Mouse (Mus musculus) neural tube, embryonic 14.5 days (tissue): ENCODE measurements around the gene Tmem104. TPM values are rescaled to one million over a fixed set of nuclear protein-coding genes. Genes with fewer than 3 reads are reported as not detected.

Source experiments
- ATAC-seq: fragments of 200-750 bp; cut with Nextera tagmentation; 2 replicates; pipeline ENCODE4 v1.8.0; 2017; ENCODE audit warnings: low read depth, mild to moderate bottlenecking, moderate TSS enrichment, moderate library complexity
- H3K27ac ChIP-seq: fragments of 300-500 bp; sonication (generic); 2 replicates; pipeline ENCODE4 v1.5.1; 2014; ENCODE audit warnings: low read depth, mild to moderate bottlenecking, control low read depth, low read length, moderate library complexity, mixed read lengths
- H3K27me3 ChIP-seq: fragments of 300-500 bp; sonication (generic); 2 replicates; pipeline ENCODE4 v1.6.1; 2014; ENCODE audit warnings: low read length; ENCODE audit not compliant: control insufficient read depth, insufficient read depth
- H3K36me3 ChIP-seq: fragments of 300-500 bp; sonication (generic); 2 replicates; pipeline ENCODE4 v1.6.1; 2014; ENCODE audit warnings: low read length, mixed read lengths; ENCODE audit not compliant: control insufficient read depth, insufficient read depth
- H3K4me1 ChIP-seq: fragments of 300-500 bp; sonication (generic); 2 replicates; pipeline ENCODE4 v1.6.1; 2014; ENCODE audit warnings: low read length; ENCODE audit not compliant: control insufficient read depth, insufficient read depth
- H3K4me2 ChIP-seq: fragments of 300-500 bp; sonication (generic); 2 replicates; pipeline ENCODE4 v1.6.1; 2014; ENCODE audit warnings: mild to moderate bottlenecking, low read depth, low read length, control low read depth
- H3K4me3 ChIP-seq: fragments of 300-500 bp; sonication (generic); 2 replicates; pipeline ENCODE4 v1.5.1; 2014; ENCODE audit warnings: low read depth, low read length, control low read depth, mixed read lengths
- H3K9ac ChIP-seq: fragments of 300-500 bp; sonication (generic); replicated peaks from 2 replicates; pipeline ENCODE4 v1.6.1; 2014; ENCODE audit warnings: low read depth, mild to moderate bottlenecking, control low read depth, low read length, mixed read lengths
- H3K9me3 ChIP-seq: fragments of 300-500 bp; sonication (generic); 2 replicates; pipeline ENCODE4 v1.6.1; 2016; ENCODE audit warnings: low read length; ENCODE audit not compliant: control insufficient read depth
- WGBS: fragments of 180-500 bp; shearing (Covaris S2); extraction: QIAGEN DNeasy Blood & Tissue Kit; methylation state at CpG from one replicate; pipeline ENCODE4 v1.1.7; 2014; 5-methylcytosine and 5-hydroxymethylcytosine counted together
- polyA plus RNA-seq: library from polyadenylated mRNA; unstranded; fragments of >200 nt; fragmentation: Nextera tagmentation; extraction: Ambion mirVana; gene quantifications from 2 replicates; pipeline ENCODE4 v1.2.1, GENCODE M21; 2014

Gene Tmem104
- polyA plus RNA-seq, 1 experiment from 2014 or later: 8.9 TPM

DNA sequence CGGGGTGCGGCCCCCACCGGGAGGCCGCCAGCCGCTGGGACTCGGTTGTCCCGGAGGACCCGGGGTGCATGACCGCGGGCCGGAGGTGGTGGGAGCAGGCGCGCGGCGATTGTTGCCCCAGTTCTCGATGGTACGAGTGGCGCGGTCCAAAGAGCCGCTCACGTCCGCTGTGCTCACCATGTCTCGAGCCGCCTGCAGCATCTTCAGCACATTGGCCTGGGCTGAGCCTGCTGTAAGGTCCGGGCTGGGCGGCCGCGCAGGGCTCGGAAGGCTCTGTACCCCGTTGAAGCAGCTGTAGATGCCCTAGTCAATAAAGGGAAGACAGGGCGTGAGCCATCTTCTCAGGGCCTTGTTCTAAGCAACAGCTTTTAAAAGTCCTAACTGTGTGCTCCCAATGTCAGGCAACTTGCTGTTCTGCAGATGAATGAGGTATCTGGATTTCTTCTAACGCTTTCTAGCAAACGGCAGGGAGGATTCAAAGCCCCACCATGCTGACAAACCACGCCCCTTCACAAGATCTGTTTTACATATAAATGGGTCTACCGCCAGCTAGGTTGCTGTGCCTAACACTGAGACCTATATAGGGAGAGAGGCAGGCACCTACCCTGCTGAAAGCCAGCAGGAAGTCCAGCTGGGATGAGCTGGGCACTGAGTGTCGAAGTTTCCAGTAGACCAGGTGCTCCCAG lies 63.3 kb downstream of the Tmem104 start:
- Histone ChIP-seq H3K27ac (no peak overlapping the region), H3K4me3 (peak overlapping the region; percentile 40), H3K9ac (peak overlapping the region; percentile 48), H3K27me3 (peaks cover 33% of the 10 kb centered on the region), H3K4me2 (peak overlapping the region; percentile 89), H3K9me3 (no peaks in the 10 kb centered on the region), H3K4me1 (peaks cover 12% of the 10 kb centered on the region; the same call in 1 of the 2 replicates), H3K36me3 (no peaks in the 10 kb centered on the region)
- no peak for ATAC-seq
- 1% methylated on average over 36 of the region's 36 CpGs for WGBS

DNA sequence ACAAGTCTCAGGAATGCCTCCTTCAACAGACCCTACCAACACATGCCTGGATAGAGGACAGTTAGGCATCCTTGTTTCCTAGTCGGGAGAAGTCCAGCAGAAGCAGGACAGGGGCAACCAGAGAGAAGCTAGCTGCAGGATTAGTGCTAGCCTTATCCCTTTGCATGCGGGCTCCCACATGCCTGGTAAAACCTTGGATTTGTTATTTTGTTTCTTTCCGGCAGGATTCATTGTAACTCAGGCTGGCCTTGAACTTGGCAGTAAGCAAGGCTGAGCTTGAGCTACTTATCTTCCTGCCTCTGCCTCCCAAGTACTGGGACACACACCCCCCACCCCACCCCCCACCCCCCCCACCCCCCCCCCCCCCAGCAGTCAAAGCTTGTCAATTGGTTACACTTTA lies 64.0 kb downstream of the Tmem104 start:
- ATAC-seq: no peak
- no peak overlapping the region for H3K27ac ChIP-seq
- H3K9me3 ChIP-seq: no peaks in the 10 kb centered on the region
- peaks cover 12% of the 10 kb centered on the region; the same call in 1 of the 2 replicates for H3K4me1 ChIP-seq
- H3K36me3 ChIP-seq: no peaks in the 10 kb centered on the region
- WGBS: 63% methylated on average over 3 of the region's 3 CpGs
- peaks cover 36% of the 10 kb centered on the region for H3K27me3 ChIP-seq
- no peak overlapping the region for H3K9ac ChIP-seq
- no peak overlapping the region for H3K4me2 ChIP-seq
- H3K4me3 ChIP-seq: no peak overlapping the region

DNA sequence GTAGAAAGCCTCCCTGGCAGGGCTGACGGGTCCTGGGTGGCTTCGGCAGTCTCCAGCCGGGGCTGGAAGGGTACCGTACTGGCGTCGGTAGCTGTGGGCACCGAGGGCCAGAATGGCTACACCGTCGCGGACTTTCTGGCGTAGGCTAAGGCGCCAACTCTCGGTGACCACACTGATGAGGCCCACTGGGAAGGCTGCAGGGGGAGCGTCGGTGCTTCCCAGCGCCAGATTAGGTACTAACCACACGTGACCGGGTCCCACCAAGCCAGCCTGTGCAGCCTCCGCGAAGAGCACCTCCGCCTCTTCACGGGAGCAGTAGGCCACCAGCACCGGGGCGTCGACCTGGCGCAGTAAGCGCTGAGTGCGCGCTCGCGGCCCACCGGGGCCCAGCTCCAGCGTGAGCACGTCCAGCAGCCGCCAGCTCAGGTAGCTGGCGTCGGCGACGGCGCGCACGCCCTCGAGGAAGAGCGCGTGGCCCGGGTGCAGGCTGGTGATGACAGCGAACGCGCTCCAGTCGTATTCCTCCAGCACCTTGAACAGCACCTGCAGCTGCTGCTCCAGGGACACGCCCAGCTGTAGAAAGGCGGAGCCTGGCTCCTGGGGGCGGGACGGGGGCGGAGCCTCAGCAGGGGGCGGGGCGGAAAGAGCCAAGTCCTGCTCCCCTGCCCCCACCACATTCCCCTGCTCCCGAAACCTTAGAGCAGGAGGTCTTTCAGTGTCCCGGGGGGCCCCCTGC lies 70.7 kb downstream of the Tmem104 start:
- H3K27me3 ChIP-seq: peaks cover 30% of the 10 kb centered on the region
- H3K4me2 ChIP-seq: 0 out of 2 replicates have a peak overlapping the region, but pooled peaks have one; percentile 18
- H3K9me3 ChIP-seq: no peaks in the 10 kb centered on the region
- no peaks in the 10 kb centered on the region for H3K36me3 ChIP-seq
- H3K4me1 ChIP-seq: no peaks in the 10 kb centered on the region
- ATAC-seq: no peak
- H3K9ac ChIP-seq: no peak overlapping the region
- 16% methylated on average over 58 of the region's 59 CpGs for WGBS
- no peak overlapping the region for H3K27ac ChIP-seq
- H3K4me3 ChIP-seq: no peak overlapping the region

DNA sequence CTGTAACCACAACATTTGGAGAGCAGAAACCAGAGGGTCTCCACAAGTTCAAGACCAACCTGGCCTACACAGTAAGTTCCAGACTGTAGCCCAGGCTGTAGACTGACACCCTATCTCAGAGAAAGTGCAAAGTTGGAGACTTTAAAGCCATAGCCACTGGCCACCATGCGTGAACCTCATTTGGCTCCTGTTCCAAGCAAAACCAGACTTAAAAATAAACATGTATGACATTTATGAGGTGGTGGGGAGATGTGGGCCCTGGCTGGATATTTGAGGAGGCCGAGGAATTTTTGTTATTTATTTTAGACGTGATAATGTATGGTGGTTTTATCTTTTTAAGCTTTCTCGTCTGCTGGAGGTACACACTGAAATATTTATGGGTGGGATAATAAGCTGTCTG lies 71.8 kb downstream of the Tmem104 start:
- 74% methylated on average over 4 of the region's 4 CpGs for WGBS
- H3K27ac ChIP-seq: no peak overlapping the region
- ATAC-seq: no peak
- no peak overlapping the region for H3K4me2 ChIP-seq
- no peaks in the 10 kb centered on the region for H3K4me1 ChIP-seq
- H3K36me3 ChIP-seq: no peaks in the 10 kb centered on the region
- H3K9me3 ChIP-seq: no peaks in the 10 kb centered on the region
- no peak overlapping the region for H3K4me3 ChIP-seq
- H3K27me3 ChIP-seq: peaks cover 30% of the 10 kb centered on the region
- no peak overlapping the region for H3K9ac ChIP-seq

DNA sequence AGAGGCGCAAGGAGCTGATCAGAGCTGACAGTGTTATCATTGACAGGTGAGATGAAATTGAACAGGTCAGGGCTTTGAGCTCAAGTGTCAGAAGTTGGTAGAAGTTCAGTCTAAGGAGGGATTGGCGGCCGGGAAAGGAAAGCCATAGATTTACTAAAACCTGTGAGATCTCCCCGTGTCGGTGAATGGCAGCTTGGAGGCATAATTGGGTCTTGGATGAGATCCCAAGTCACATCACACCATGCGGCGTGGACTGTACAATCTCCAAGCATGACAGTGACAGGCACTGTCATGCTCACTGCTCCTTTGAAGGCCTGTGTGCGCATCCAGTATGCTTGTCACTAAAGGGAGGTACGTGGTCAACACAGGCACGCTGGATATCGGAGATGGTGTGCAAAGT lies 75.7 kb downstream of the Tmem104 start:
- Histone ChIP-seq H3K27ac (no peak overlapping the region), H3K9me3 (no peaks in the 10 kb centered on the region), H3K36me3 (peaks cover under 1% of the 10 kb centered on the region; the same call in 1 of the 2 replicates), H3K9ac (no peak overlapping the region), H3K4me2 (no peak overlapping the region), H3K4me3 (no peak overlapping the region), H3K4me1 (peaks cover 5% of the 10 kb centered on the region; the same call in 1 of the 2 replicates), H3K27me3 (peaks cover 46% of the 10 kb centered on the region)
- no peak for ATAC-seq
- WGBS: 82% methylated on average over 11 of the region's 11 CpGs

DNA sequence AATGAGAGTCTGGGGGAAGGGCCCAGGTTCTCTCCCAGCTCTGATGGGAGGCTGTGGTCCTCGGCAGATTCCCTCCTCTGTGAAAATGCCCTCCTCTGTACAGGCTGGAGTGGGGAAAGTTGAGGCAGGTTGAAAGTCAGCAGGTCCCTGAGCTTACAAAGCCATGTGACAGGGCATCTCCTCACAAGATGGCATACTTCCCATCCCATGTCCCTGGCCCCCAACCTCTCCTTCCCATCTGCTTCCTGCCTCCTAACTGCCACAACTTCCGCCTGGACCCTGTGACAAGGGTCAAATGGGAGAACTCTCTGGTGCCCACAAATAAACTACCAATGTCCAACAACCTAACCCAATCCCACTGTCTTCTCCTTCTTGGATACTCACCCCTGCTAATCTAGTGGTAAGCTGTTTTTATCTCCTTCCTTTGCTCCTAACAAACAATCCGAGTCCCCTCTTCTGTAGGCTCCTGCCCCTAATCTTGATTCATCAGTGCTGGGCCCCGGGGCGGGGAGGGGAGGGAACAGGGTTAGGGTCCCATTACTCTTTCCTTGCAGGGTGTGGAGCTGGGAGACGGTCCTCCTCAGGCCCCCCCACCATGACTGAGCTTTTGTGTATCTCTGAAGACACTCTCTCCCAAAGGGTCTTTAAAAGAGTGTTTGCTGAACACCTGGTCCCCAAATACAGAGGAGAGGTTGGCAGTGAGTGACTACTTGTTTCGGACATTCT lies 77.0 kb downstream of the Tmem104 start:
- Histone ChIP-seq H3K36me3 (peaks cover 7% of the 10 kb centered on the region; the same call in 1 of the 2 replicates), H3K9ac (no peak overlapping the region), H3K27ac (no peak overlapping the region), H3K9me3 (no peaks in the 10 kb centered on the region), H3K4me1 (peaks cover 5% of the 10 kb centered on the region; the same call in 1 of the 2 replicates), H3K4me3 (no peak overlapping the region), H3K4me2 (no peak overlapping the region), H3K27me3 (peaks cover 48% of the 10 kb centered on the region)
- 73% methylated on average over 7 of the region's 7 CpGs for WGBS
- ATAC-seq: no peak

DNA sequence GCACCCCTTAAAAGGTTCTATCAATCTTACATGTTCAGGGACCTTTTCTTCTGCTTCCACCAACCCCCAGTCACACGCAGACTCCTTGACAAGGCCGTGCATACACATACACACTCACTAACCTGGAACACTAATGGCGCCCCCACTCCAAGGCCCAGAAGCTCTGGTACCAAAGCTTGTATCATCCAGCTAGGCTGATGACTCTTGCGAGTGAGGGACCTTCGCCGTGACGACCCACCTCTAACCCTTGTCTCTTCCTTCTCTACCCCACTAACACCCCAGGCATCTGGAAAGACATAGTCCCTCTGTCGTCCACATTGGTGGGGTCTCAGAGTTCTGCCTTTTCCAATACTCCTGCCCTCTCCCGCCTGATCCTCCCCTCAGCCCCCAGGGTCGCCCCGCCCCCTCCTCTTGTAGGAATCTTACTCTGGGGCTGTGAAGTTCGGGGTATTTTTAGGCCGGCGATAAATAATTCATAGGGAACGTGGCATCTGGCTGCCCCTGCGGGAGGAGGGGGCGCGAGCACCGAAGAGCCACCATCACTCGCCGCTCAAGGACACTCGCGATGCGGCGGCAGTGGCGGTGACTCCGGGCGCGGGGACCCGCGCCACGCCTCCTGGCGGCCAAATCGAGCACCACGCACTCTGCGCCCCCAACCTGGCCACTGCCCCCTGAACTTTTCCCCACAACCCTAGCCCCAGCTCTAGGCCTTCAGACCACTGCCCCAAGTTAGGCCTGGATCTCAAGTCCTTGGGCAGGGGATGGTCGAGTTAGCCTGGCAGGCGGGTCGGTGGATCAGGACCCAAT lies 77.8 kb downstream of the Tmem104 start:
- Histone ChIP-seq H3K4me2 (peak overlapping the region; percentile 21), H3K27me3 (peaks cover 45% of the 10 kb centered on the region), H3K4me3 (no peak overlapping the region), H3K27ac (no peak overlapping the region), H3K4me1 (peaks cover 5% of the 10 kb centered on the region; the same call in 1 of the 2 replicates), H3K9ac (no peak overlapping the region), H3K9me3 (no peaks in the 10 kb centered on the region), H3K36me3 (peaks cover 10% of the 10 kb centered on the region; the same call in 1 of the 2 replicates)
- 4% methylated on average over 37 of the region's 39 CpGs for WGBS
- no peak for ATAC-seq

DNA sequence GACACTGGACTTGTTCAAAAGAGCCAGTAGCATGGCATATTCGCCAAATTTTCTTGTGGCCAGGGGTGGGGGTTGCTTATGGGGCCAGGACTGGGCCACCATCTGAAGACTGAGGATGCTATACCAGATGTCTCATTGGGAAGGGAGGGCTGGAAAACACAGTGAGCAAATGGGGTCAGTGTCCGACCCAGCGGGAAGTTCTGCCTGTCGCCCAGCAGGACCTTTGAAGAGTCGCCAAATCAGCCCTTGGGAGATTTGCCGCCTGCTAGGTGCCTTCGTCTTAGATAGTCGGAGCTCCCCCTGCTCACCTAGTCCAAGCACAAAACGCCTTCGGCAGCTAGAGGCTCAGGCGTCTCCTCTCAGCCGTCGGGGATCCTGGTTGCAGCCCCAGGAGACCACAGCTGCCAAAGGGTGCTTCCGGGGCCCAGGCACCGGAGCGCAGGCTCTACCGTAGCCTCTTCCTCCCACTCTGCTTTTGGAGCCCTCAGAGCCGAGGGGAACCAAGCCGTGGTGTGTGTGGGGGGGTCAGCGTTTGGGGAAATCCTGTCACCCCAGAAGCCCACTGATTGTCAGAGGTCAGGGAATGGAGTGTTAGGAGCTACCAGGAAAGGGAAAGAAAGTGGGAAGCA lies 78.6 kb downstream of the Tmem104 start:
- Histone ChIP-seq H3K36me3 (peaks cover 10% of the 10 kb centered on the region), H3K27ac (no peak overlapping the region), H3K4me3 (no peak overlapping the region), H3K9ac (no peak overlapping the region), H3K9me3 (no peaks in the 10 kb centered on the region), H3K27me3 (peaks cover 45% of the 10 kb centered on the region), H3K4me2 (no peak overlapping the region), H3K4me1 (peaks cover 5% of the 10 kb centered on the region)
- ATAC-seq: no peak
- 5% methylated on average over 20 of the region's 20 CpGs for WGBS
